Mouse (Mus musculus): ENCODE measurements around the gene Arpp19.

Gene Arpp19

GRCm38 (mm10) chr9:75037451-75038356 lies at the start of gene Arpp19:
Arpp19 (plus strand) TSS chr9:75037614.
- peak; percentile 78 to 81 for DNase-seq (ENCODE audit: low spot score in 2 of 2)

- DNase-seq (ENCODE audit: low spot score in 2 of 2) = no peak
These were observed 48.4 kb upstream of the Arpp19 start for GRCm38 (mm10) chr9:74988893-74989460.

- no peak for DNase-seq (ENCODE audit: low spot score in 2 of 2)
These were observed 47.4 kb upstream of the Arpp19 start for GRCm38 (mm10) chr9:74989990-74990389.

- no peak for DNase-seq (ENCODE audit: low spot score in 2 of 2)
These were observed 42.7 kb upstream of the Arpp19 start for GRCm38 (mm10) chr9:74994611-74995257.

- DNase-seq (ENCODE audit: low spot score in 2 of 2) = no peak
These were observed 41.1 kb upstream of the Arpp19 start for GRCm38 (mm10) chr9:74996349-74996748.

- no peak for DNase-seq (ENCODE audit: low spot score in 2 of 2)
These were observed 39.4 kb upstream of the Arpp19 start for GRCm38 (mm10) chr9:74997976-74998375.

GRCm38 (mm10) chr9:75001006-75001405 lies 36.4 kb upstream of the Arpp19 start:
- DNase-seq (ENCODE audit: low spot score in 2 of 2) = no peak

- DNase-seq (ENCODE audit: low spot score in 2 of 2) = no peak
These were observed 35.7 kb upstream of the Arpp19 start for GRCm38 (mm10) chr9:75001611-75002204.

- no peak for DNase-seq (ENCODE audit: low spot score in 2 of 2)
These were observed 35.2 kb upstream of the Arpp19 start for GRCm38 (mm10) chr9:75002262-75002661.

GRCm38 (mm10) chr9:75004203-75004602 lies 33.2 kb upstream of the Arpp19 start:
- DNase-seq (ENCODE audit: low spot score in 2 of 2) = no peak

GRCm38 (mm10) chr9:75016591-75016990 lies 20.8 kb upstream of the Arpp19 start:
- DNase-seq (ENCODE audit: low spot score in 2 of 2) = no peak

- no peak for DNase-seq (ENCODE audit: low spot score in 2 of 2)
These were observed 18.2 kb upstream of the Arpp19 start for GRCm38 (mm10) chr9:75019181-75019580.

- no peak for DNase-seq (ENCODE audit: low spot score in 2 of 2)
These were observed 17.8 kb upstream of the Arpp19 start for GRCm38 (mm10) chr9:75019592-75019991.

GRCm38 (mm10) chr9:75020561-75020960 lies 16.9 kb upstream of the Arpp19 start:
- no peak for DNase-seq (ENCODE audit: low spot score in 2 of 2)

- no peak for DNase-seq (ENCODE audit: low spot score in 2 of 2)
These were observed 14.9 kb upstream of the Arpp19 start for GRCm38 (mm10) chr9:75022546-75022945.

- no peak for DNase-seq (ENCODE audit: low spot score in 2 of 2)
These were observed 14.1 kb upstream of the Arpp19 start for GRCm38 (mm10) chr9:75023150-75023894.

GRCm38 (mm10) chr9:75024089-75024488 lies 13.3 kb upstream of the Arpp19 start:
- DNase-seq (ENCODE audit: low spot score in 2 of 2) = no peak

- no peak for DNase-seq (ENCODE audit: low spot score in 2 of 2)
These were observed 11.7 kb upstream of the Arpp19 start for GRCm38 (mm10) chr9:75025689-75026088.

- no peak for DNase-seq (ENCODE audit: low spot score in 2 of 2)
These were observed 5.0 kb upstream of the Arpp19 start for GRCm38 (mm10) chr9:75032408-75032807.

- DNase-seq (ENCODE audit: low spot score in 2 of 2) = no peak
These were observed 4.3 kb upstream of the Arpp19 start for GRCm38 (mm10) chr9:75033141-75033540.

GRCm38 (mm10) chr9:75034691-75035090 lies 2.7 kb upstream of the Arpp19 start:
- DNase-seq (ENCODE audit: low spot score in 2 of 2) = no peak

GRCm38 (mm10) chr9:75035944-75036343 lies 1.5 kb upstream of the Arpp19 start:
- no peak for DNase-seq (ENCODE audit: low spot score in 2 of 2)

Data from frontal cortex, postnatal 14 days (tissue).